Mouse (Mus musculus) E14TG2a.4 (cell line): ENCODE results near the gene Osgep.

Source experiments
- CTCF ChIP-seq: conservative IDR thresholded peaks from 2 replicates; pipeline ENCODE4 v1.5.1; 2014; ENCODE audit warnings: low read length
- NANOG ChIP-seq: IDR thresholded peaks from 2 replicates; pipeline ENCODE4 v1.6.1; 2014; ENCODE audit warnings: borderline replicate concordance, low read length, mixed read lengths
- POU5F1 ChIP-seq: IDR thresholded peaks from 2 replicates; pipeline ENCODE4 v1.6.1; 2014; ENCODE audit warnings: low read length, borderline replicate concordance

- no peak for TF ChIP-seq CTCF
- no peak for TF ChIP-seq POU5F1
- no peak for TF ChIP-seq NANOG
These were observed 14.2 kb upstream of the Osgep start for GRCm38 (mm10) chr14:50938940-50939339.
